Mouse (Mus musculus) ovary, adult 2 months (tissue): ENCODE results near the gene Fubp3. TPM values are rescaled to one million over a fixed set of nuclear protein-coding genes. Genes with fewer than 3 reads are reported as not detected.

Source experiments
- polyA plus RNA-seq: library from polyadenylated mRNA; depleted of rRNA; stranded (reverse); fragments of >200 nt; gene quantifications from 2 replicates; pipeline ENCODE4 v1.2.3, GENCODE M21; 2012; rRNA removed

The Fubp3 gene
- 59.8 and 64.0 TPM in 2 replicates for polyA plus RNA-seq

DNA sequence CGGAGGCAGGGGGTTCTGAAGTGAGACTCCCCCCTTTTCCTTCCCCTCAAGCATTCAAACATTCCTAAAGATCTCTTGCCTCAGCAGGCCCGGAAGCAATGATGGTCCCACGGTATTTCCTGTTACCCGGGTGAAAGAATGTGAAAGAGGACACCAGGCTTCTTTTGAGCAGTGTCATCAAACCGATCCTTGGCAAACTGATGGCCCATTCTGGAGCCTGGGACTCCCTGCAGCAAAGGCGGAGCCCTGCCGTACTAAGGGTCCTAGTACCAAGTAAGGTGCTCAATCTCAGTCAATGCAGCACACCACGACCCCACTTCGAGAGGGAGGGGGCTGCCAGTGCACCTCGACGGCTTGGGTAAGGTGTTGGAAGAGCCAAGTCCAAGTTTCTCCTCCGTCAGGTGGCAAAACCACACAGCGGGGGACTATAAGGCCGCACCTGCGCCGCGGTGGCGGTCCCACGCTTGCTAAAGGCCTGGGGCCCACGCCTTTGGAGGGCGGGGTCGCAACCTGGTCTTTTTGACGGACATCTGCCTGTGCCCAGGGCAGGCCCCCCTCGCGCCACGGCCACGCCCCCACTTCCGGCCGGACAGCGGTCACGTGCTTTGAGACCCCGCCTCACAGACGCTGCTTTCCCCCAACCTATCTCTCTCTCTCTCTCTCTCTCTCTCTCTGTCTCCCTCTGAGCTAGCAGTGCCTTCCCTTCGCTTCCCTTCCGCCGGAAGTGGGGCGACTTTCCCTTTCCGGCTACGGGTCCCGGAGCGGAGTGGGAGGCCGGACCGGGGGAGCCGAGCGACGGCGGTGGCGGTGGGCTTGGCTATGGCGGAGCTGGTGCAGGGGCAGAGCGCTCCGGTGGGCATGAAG is at the start of gene Fubp3:
Gene Fubp3 (plus strand): TSS at position 601 of the 864 bp plus-strand sequence.

DNA sequence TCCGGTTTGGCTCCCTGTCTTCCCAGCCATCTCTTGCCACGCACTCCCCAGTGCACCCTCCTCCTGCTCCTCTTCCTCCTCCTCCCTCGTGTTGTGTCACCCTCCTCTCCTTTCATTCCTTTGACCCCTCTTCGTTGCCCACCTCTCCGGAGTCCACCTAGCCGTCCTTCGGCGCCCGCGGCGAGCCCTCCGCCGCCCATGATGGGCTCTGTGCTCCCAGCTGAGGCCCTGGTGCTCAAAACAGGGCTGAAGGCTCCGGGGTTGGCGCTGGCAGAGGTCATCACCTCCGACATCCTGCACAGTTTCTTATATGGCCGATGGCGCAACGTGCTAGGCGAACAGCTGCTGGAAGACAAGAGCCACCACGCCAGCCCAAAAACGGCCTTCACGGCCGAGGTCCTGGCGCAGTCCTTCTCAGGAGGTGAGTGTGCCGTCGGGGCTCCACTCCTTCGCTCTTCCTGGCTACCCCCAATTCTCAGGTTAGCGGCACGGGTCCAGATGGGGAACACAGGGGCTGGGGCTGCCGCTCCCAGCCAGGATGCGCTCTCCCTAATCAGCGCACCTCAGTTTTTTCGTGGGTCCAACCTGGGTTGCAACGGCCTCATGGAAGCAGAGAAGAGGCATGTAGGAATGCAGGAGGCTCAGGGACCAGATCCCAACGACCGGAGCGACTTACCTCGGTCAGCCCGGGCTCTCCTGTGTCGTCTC is 67.6 kb downstream of the Fubp3 start, which contains the start of gene Prdm12:
Gene Prdm12 (plus strand): TSS at position 137 of the 708 bp plus-strand sequence.

Other genes with a start within 250 kb of the Fubp3 start
- gene Ass1, start 102.4 kb upstream of the Fubp3 start, polyA plus RNA-seq = 25.1 and 38.0 TPM in 2 replicates
- gene Prdm12, start 67.4 kb downstream of the Fubp3 start, polyA plus RNA-seq = not detected in 2 replicates
- 9.2 and 15.8 TPM in 2 replicates for gene Exosc2, start 98.1 kb downstream of the Fubp3 start, polyA plus RNA-seq
- 87.9 and 93.1 TPM in 2 replicates for gene Abl1, start 115.7 kb downstream of the Fubp3 start, polyA plus RNA-seq
- not detected in 2 replicates for gene Qrfp, start 237.9 kb downstream of the Fubp3 start, polyA plus RNA-seq